Mouse (Mus musculus): ENCODE measurements around the gene Crip1. TPM values are rescaled to one million over a fixed set of nuclear protein-coding genes. Genes with fewer than 3 reads are reported as not detected.

Crip1 gene
- polyA plus RNA-seq, 1 experiment from 2014 or later: 1,992 TPM

GRCm38 (mm10) chr12:113136492-113137020, 9.6 kb upstream of the Crip1 start:
- Histone ChIP-seq H3K4me2 (replicated peaks; ENCODE audit: low read depth) (no peak overlapping the region), H3K4me1 (replicated peaks; ENCODE audit: control insufficient read depth, insufficient read depth, low read length) (0 out of 2 replicates have a peak, but pooled peaks cover 4% of the 10 kb centered on the region), H3K9me3 (ENCODE audit: control insufficient read depth) (no peaks in the 10 kb centered on the region), H3K4me3 (ENCODE audit: low read depth, low read length) (no peak overlapping the region), H3K27me3 (replicated peaks; ENCODE audit: control insufficient read depth, insufficient read depth, low read length) (peaks cover 13% of the 10 kb centered on the region), H3K36me3 (ENCODE audit: control insufficient read depth, insufficient read depth) (peaks cover 65% of the 10 kb centered on the region), H3K27ac (ENCODE audit: low read depth, low read length) (no peak overlapping the region), H3K9ac (ENCODE audit: low read depth, low read length) (no peak overlapping the region)
- no peak for ATAC-seq
- 78% methylated on average over 17 of the region's 17 CpGs for WGBS
- peak; percentile 30 for TF ChIP-seq CTCF (IDR thresholded peaks at IDR 0.05; ENCODE audit: low read depth)

GRCm38 (mm10) chr12:113137260-113138213, 8.6 kb upstream of the Crip1 start:
- H3K9ac ChIP-seq (ENCODE audit: low read depth, low read length): no peak overlapping the region
- no peak overlapping the region for H3K4me3 ChIP-seq (ENCODE audit: low read depth, low read length)
- H3K4me2 ChIP-seq (replicated peaks; ENCODE audit: low read depth): no peak overlapping the region
- no peak for TF ChIP-seq CTCF (IDR thresholded peaks at IDR 0.05; ENCODE audit: low read depth)
- H3K27me3 ChIP-seq (replicated peaks; ENCODE audit: control insufficient read depth, insufficient read depth, low read length): peaks cover 21% of the 10 kb centered on the region
- 88% methylated on average over 18 of the region's 18 CpGs for WGBS
- H3K36me3 ChIP-seq (ENCODE audit: control insufficient read depth, insufficient read depth): peaks cover 55% of the 10 kb centered on the region
- no peaks in the 10 kb centered on the region for H3K9me3 ChIP-seq (ENCODE audit: control insufficient read depth)
- no peak overlapping the region for H3K27ac ChIP-seq (ENCODE audit: low read depth, low read length)
- ATAC-seq: no peak
- 0 out of 2 replicates have a peak, but pooled peaks cover 4% of the 10 kb centered on the region for H3K4me1 ChIP-seq (replicated peaks; ENCODE audit: control insufficient read depth, insufficient read depth, low read length)

- WGBS: 69% methylated on average over 6 of the region's 6 CpGs
- no peak overlapping the region for H3K4me3 ChIP-seq (ENCODE audit: low read depth, low read length)
- H3K36me3 ChIP-seq (ENCODE audit: control insufficient read depth, insufficient read depth): peaks cover 48% of the 10 kb centered on the region
- peaks cover 23% of the 10 kb centered on the region for H3K27me3 ChIP-seq (replicated peaks; ENCODE audit: control insufficient read depth, insufficient read depth, low read length)
- H3K4me1 ChIP-seq (replicated peaks; ENCODE audit: control insufficient read depth, insufficient read depth, low read length): 0 out of 2 replicates have a peak, but pooled peaks cover 4% of the 10 kb centered on the region
- H3K4me2 ChIP-seq (replicated peaks; ENCODE audit: low read depth): no peak overlapping the region
- no peaks in the 10 kb centered on the region for H3K9me3 ChIP-seq (ENCODE audit: control insufficient read depth)
- no peak for ATAC-seq
- no peak overlapping the region for H3K27ac ChIP-seq (ENCODE audit: low read depth, low read length)
- TF ChIP-seq CTCF (IDR thresholded peaks at IDR 0.05; ENCODE audit: low read depth): no peak
- H3K9ac ChIP-seq (ENCODE audit: low read depth, low read length): no peak overlapping the region
Observed at GRCm38 (mm10) chr12:113138291-113138690, 7.8 kb upstream of the Crip1 start.

GRCm38 (mm10) chr12:113138901-113139864, 6.9 kb upstream of the Crip1 start:
- H3K27me3 ChIP-seq (replicated peaks; ENCODE audit: control insufficient read depth, insufficient read depth, low read length): peaks cover 29% of the 10 kb centered on the region
- peaks cover 40% of the 10 kb centered on the region for H3K36me3 ChIP-seq (ENCODE audit: control insufficient read depth, insufficient read depth)
- peak overlapping the region; percentile 51; the same call in 1 of the 2 replicates for H3K4me3 ChIP-seq (ENCODE audit: low read depth, low read length)
- no peak for TF ChIP-seq CTCF (IDR thresholded peaks at IDR 0.05; ENCODE audit: low read depth)
- no peak overlapping the region for H3K27ac ChIP-seq (ENCODE audit: low read depth, low read length)
- H3K4me2 ChIP-seq (replicated peaks; ENCODE audit: low read depth): peak overlapping the region; percentile 89
- H3K9me3 ChIP-seq (ENCODE audit: control insufficient read depth): no peaks in the 10 kb centered on the region
- no peak for ATAC-seq
- H3K4me1 ChIP-seq (replicated peaks; ENCODE audit: control insufficient read depth, insufficient read depth, low read length): 0 out of 2 replicates have a peak, but pooled peaks cover 4% of the 10 kb centered on the region
- no peak overlapping the region for H3K9ac ChIP-seq (ENCODE audit: low read depth, low read length)
- 54% methylated on average over 11 of the region's 11 CpGs for WGBS

- ATAC-seq: peak; percentile 79
- peaks cover 29% of the 10 kb centered on the region for H3K27me3 ChIP-seq (replicated peaks; ENCODE audit: control insufficient read depth, insufficient read depth, low read length)
- peak within 1 kb of the TSS; percentile 89 for H3K4me2 ChIP-seq (replicated peaks; ENCODE audit: low read depth)
- TF ChIP-seq CTCF (IDR thresholded peaks at IDR 0.05; ENCODE audit: low read depth): peak; percentile 59
- H3K9me3 ChIP-seq (ENCODE audit: control insufficient read depth): no peaks in the 10 kb centered on the region
- peak within 1 kb of the TSS; percentile 51 for H3K4me3 ChIP-seq (ENCODE audit: low read depth, low read length)
- H3K4me1 ChIP-seq (replicated peaks; ENCODE audit: control insufficient read depth, insufficient read depth, low read length): 0 out of 2 replicates have a peak, but pooled peaks cover 4% of the 10 kb centered on the region
- peak within 1 kb of the TSS; percentile 47 for H3K9ac ChIP-seq (ENCODE audit: low read depth, low read length)
- H3K36me3 ChIP-seq (ENCODE audit: control insufficient read depth, insufficient read depth): peaks cover 35% of the 10 kb centered on the region
- H3K27ac ChIP-seq (ENCODE audit: low read depth, low read length): peak within 1 kb of the TSS; percentile 62; the same call in 1 of the 2 replicates
- WGBS: under 1% methylated on average over 67 of the region's 68 CpGs
Observed at GRCm38 (mm10) chr12:113139908-113140615, 6.1 kb upstream of the Crip1 start, which contains the start of gene Crip2. Gene Crip2, plus strand, starts transcription at chr12:113140236.
